Mouse (Mus musculus) right cerebral cortex, postnatal 25 days (tissue): ENCODE data around the gene Rev3l.
"Not testable (repeated sequence)": the region's sequence is repeated elsewhere in the genome, so short reads cannot be mapped to it uniquely, and the experiment has no call there.

Source experiments
- DNase-seq: peaks from one replicate; pipeline ENCODE4 v3.0.0; 2022

Gene Rev3l

DNA sequence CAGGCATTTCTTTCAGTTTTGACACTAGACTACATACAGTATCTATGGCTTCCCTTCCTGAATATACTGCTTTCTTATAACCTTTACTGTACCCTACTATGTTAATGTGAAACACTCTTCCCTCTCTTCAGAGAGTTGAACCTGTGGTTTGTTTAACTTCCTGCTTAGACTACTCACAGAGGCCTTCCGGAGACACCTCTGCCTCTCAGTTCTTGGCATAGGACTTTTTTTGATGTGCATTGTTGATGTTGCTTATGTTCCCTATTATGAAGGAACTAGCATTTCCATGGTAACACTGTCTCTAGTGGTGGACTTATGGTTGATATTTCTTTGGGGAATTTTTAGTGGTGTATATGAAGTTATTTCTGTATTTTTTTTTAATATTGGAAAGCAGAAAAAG lies 61.4 kb downstream of the Rev3l start:
- DNase-seq = no peak

DNA sequence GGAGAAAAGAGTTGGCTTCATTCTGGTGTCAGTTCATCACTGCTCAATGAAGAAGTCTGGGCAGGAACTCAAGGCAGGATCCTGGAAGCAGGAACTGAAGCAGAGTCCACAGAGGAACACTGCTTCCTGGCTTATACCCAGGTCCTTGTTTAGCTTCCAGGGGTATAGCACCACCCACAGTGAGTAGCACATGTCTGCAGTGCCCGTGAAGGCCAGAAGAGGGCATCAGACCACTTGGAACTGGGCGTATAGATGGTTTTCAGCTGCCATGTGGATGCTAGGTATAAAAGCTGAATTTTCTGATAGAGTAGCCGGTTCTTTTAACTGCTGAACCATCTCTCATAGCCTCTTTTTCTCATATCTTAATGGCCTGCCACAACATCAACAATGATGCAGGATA lies 79.6 kb downstream of the Rev3l start:
- DNase-seq = no peak

DNA sequence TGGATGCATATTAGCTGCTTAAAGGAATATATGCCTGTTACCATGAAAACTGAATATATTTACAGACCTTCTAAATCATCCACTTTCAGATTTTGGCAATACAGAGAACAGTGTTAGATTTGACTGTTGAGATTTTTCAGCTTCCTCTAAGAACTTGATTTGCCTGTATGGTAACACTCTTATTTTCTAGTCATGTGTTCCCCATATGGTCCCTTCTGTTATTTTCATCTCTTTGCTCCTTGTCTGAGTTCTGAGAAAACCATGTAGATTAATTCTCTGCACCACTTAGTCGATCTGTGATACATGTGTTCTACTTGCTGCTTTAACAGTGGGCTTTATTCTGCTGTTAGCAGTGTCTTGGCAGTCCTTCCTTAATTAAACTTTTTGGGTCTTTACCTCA lies 110.7 kb downstream of the Rev3l start:
- no peak for DNase-seq

DNA sequence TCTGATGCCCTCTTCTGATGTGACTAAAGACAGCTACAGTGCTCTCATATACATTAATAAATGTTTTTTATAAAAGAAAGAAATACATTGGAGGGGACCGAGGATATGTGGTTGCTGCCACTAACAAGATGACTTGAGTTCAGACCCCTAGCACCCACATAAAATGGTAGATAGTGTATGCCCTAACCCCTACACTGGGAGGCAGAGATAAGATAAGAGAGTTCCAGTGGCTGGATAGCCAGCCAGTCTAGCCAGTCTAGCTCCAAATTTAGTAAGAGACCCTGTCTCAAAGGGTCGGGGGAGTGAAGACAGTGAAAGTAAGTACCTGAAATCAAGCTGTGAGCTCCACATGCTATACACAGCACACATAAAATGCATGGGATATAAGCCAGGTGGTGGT lies 133.6 kb downstream of the Rev3l start:
- DNase-seq = no peak

DNA sequence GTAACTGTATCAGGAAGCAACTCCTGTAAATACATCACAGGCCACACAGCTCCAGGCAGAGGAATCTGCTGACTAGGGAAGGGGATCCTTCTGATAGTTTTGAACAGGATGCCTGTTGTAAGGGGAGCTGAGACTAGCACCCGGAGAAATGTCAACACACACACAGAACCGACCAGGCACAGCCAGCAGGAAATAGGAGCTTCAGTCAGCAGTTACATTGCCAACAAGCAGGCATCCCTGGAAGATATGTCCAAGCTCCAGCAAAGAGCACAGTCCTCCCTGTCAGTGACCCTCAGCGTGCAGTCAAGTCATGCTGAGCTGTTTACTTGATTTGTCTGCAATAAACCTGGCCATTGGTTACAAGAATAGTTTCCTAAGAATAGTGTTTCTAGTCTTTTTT lies 156.7 kb downstream of the Rev3l start:
- no peak for DNase-seq

DNA sequence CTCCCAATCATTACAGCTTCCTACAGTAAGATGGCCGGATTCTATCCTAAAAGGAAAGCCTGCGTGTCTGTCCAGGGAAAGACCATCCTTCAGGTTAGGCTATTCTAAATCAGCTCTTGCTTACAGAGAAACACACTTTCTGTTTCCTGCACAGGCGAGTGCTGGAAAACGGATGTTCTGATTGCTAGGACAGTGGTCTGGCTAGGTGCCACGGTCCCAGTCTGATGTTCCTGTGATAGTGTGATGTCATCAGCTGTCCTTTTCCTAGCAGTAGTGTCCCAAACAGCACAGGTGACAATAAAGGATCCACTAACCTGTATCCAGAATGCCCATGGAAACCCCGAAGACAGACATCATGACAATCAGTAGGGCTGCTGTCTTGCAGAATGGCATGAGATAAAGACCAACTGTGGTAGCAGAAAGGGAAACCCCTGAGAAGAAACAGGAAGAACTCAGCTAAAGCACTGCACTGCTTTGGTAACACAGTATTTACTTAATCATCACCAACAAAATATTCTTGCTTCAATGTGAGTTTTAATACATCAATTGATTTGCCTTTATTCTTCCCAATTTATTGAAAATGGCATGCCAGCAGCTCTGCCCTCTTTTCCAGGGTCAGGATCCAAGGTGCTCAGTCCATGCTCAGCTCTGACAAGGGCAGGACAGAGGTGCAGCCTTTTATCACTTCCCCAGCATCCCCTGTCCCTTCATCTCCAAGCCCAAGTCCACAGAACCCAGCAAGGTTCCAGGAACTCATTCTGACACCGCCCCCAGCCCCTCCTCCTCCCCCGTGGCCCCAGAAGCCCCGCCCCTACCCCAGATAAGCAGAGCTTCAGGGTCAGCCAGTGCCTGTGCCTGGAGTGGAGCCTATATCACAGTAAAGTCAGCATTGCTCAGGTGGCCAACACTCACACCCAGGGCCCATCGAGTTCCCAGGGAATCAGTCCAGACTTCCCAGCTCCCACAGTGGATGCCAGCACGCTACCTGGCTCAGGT lies 162.1 kb downstream of the Rev3l start:
- no peak for DNase-seq

DNA sequence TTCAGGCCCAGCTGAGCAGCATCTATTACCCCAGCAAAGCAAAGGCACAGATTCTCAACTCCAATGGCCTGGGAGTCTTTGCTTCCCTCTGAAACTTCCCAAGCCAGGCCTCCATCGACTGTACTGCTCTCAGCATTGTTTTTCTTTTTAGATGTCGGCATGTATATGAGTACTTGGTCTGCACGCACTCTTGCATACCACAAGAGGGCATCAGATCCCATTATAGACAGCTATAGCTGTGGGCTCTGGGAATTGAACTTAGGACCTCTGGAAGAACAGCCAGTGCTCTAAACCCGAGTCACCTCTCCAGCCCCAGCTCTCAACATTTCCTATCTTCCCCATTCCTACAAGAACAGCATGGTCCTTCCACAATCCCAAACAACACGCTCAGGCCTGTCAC lies 164.6 kb downstream of the Rev3l start:
- DNase-seq = no peak

DNA sequence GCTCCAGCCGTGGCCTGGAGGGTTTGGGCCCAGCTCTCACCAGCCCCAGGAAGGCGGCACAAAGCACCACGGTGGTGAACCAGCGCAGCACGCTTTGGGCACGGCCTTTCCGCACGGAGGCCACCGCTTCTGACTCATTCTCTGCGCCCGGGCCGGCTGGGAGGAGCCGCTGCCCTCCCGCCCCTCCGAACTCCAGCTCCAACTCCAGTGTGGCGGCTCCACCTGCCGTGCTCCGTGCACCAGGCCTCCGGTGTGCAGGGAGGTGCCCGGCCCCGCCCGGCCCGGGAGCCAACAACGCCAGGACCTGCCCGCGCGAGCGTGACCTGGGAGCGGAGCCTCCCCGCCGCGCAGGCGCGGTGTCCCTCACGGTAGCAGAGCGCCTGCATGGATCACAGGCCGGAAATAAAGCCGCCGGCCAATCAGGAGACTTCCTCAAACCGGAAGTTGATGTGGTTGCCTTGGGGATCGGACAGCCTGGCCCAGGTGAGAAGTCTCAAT lies 167.0 kb downstream of the Rev3l start, which contains the start of gene Mfsd4b4:
Gene Mfsd4b4, minus strand, starts transcription at position 365 of the 498 bp plus-strand sequence.
- peak; percentile 86 for DNase-seq

DNA sequence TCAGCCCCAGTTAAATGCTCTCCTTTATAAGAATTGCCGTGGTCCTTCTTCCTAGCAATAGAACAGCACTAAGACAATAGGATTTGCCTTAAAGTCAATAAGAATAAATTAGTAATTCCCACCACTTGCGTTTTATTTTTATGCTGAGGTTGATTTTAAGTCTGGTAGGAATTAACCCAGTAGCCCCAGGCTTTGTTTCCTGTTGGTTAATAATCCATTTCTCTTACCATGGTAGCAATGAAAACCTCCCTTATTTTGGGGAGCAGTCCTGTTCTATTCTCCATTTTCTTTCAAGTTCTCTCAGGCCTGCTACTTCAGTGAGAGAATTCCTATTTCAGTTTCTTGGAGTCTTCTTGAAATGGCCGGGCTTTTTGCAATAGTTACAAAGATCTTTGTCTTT lies 172.3 kb downstream of the Rev3l start:
- DNase-seq = no peak

DNA sequence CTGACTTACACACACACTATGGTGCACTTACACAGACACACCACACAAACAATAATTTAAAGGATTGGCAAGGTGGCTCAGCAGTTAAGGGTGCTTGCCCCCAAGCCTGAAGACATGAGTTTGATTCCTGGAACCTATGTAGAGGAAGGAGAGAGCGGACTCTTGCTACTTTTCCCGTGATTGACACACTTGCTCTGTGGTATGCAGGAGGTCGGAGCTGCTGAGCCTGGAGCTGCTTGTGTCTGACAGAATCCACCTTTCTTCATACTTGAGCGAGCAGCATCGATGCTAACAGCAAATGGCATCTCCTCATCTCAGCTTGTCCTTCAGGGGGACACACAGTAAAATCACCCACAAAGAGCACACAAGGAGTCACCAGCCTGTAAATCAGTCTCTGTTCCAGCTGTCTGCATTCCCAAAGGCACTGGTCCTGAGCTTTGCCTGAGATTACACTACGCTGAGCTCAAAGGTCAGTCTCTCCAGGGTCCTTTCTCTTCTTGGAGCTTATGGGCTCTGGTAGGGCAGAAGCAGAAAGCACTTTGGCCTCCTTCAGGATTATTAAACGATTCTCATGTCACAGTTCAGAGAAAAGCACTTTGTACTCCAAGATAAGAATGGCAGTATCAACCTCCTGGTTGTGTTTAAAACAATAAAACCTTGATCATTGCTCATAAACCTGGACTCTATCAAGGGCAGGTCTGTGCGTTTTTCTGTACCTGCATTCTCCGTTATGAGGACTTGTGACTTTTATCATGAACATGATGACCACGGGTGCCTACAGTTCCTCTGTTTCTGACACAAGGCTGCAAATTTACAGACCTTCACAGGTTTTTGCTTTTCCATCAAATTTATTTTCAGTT lies 175.1 kb downstream of the Rev3l start:
- DNase-seq = no peak

DNA sequence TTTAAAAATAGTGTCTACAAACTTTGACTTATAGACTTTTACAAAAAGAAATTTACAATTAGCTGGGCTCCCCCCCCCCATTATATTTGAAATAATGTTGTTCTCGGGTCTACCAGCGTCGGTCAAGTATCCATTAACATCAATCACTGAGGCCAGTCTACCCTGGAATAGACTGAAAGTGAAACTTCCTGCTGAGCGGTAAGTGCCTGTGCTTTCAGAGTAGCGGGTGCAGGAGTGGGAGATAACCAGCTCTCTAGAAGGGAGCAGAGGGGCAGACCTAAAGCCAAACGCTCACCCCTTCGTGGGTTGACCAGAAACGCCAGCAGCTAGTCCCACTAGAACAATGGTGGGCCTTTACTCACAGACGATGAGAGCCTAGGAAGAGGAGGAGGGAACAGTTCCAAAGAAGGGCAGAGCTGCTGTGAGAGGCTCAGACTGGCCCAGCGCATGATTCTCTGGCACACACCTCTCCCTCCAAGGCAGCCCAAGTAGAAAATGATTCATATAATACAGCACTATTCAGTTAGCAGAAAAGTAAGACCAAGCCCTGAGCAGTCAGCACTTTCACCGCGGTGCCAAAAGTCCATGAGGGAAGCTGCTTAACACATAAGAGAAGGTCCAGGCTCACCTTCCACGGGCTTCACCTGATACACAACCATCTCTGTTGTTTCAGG lies 177.0 kb downstream of the Rev3l start:
- no peak for DNase-seq

DNA sequence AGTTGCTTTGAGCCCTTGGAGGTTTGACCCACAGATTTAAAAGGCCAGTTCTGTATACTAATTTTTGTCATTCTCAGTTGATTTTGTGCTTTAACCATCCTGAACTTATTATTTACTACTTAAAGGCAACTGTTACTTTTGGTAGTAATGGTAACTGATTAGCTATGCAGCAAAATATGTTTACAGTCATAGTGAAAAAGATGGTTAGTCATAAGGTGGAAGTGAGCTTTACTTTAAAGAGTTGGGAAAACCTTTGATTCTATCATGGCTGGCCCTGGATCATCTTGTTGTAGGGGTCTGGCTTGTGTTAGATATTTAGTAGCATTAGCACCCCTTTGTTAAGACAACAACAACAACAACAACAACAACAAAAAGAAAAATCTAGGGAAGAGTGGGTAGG lies 180.7 kb downstream of the Rev3l start:
- no peak for DNase-seq

DNA sequence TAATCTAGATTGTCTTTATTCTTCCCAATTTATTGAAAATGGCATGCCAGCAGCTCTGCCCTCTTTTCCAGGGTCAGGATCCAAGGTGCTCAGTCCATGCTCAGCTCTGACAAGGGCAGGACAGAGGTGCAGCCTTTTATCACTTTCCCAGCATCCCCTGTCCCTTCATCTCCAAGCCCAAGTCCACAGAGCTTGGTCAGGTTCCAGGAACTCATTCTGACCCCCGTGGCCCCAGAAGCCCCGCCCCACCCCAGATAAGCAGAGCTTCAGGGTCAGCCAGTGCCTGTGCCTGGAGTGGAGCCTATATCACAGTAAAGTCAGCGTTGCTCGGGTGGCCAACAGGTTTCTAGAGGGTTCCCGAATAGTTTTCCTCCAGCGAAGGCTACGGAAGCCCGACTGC lies 192.6 kb downstream of the Rev3l start:
- not testable (repeated sequence) for DNase-seq
